Mouse (Mus musculus) liver, postnatal 0 days (tissue): ENCODE measurements around the gene Inpp5a.

ENCODE experiments used
- CTCF ChIP-seq: sonication (generic); IDR thresholded peaks from 2 replicates; pipeline ENCODE4 v1.5.1; 2016; ENCODE audit warnings: antibody characterized with exemption, low read depth
- EP300 ChIP-seq: IDR thresholded peaks from 2 replicates; pipeline ENCODE4 v1.6.1; 2016; ENCODE audit warnings: antibody characterized with exemption, low read depth, mild to moderate bottlenecking

DNA sequence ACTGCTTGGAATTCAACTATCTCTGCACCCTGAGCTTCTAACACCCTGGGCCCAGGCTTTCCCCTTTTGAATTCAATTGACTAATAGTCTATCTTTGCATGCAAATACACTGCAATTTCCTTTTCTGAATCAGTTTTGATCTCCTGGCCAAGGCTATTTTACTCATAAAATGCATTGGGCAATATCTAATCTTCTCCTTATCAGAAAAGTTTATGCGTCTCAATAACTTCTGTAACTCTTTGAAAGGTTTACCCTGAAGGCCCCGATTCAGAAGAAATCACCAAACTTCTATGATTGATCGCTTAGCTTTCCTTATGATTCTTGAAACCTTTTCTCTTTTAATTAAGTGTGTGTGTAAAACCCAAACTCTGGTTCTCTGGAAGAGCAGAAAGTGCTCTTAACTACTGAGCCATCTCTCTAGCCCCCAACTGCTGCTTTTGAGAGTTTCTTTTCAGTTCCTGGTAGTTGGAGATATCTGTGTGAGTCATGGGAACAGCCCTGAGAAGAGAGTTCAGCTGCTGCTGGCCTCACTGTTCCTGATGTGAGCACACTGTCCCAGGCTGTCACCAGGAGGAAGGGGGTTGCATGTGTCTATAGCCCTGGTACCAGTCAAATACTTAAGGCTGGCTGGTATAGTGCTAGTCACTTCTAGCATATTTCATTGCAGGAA, 27.9 kb upstream of the Inpp5a start:
- no peak for TF ChIP-seq CTCF
- TF ChIP-seq EP300: no peak
